8 mouse cellular contexts compared by ENCODE assay signal in genomic region chr19:7068661-7069531, GRCm38 (mm10). TPM values are rescaled to one million over a fixed set of nuclear protein-coding genes. Genes with fewer than 3 reads are reported as not detected.
DNase-seq lines count a peak whose midpoint lies in the region; ATAC-seq and TF ChIP-seq lines count a peak whose summit lies in the region.

No protein-coding gene starts in this region.

- no peak for ATAC-seq in lung, embryonic 14.5 days (ENCODE audit: insufficient read depth)
- ATAC-seq in limb, embryonic 15.5 days (ENCODE audit: insufficient number of reproducible peaks, low FRiP score, low TSS enrichment, low read depth): no peak

- no peaks in the 10 kb centered on the region for H3K36me3 ChIP-seq in lung, embryonic 14.5 days (ENCODE audit: insufficient read depth)
- H3K36me3 ChIP-seq in limb, embryonic 15.5 days: no peaks in the 10 kb centered on the region
- H3K36me3 ChIP-seq in thymus, adult 2 months (ENCODE audit: control insufficient read depth, insufficient read depth, low read length): no peaks in the 10 kb centered on the region

- DNase-seq in adrenal gland, adult 2 months: peak; percentile 58
- DNase-seq in adrenal gland, adult 8-10 months: no peak
- peak; percentile 23 for DNase-seq in lung, embryonic 14.5 days
- DNase-seq in lung, postnatal 10 days: no peak
- no peak for DNase-seq in thymus, postnatal 25 days
- DNase-seq in left cerebral cortex, adult 11 months (ENCODE audit: low spot score): no peak
- DNase-seq in thymus, adult 2 months: no peak

- H3K27me3 ChIP-seq in lung, embryonic 14.5 days (ENCODE audit: insufficient read depth, low read length): peaks cover 16% of the 10 kb centered on the region
- H3K27me3 ChIP-seq in limb, embryonic 15.5 days: peaks cover 29% of the 10 kb centered on the region
- no peaks in the 10 kb centered on the region for H3K27me3 ChIP-seq in thymus, adult 2 months (ENCODE audit: control insufficient read depth, insufficient read depth, low read length)

- peak; percentile 38 for TF ChIP-seq CTCF in lung, embryonic 14.5 days (IDR thresholded peaks at IDR 0.05; ENCODE audit: low read depth)
- TF ChIP-seq CTCF in thymus, adult 2 months (IDR thresholded peaks at IDR 0.05; ENCODE audit: borderline replicate concordance, control insufficient read depth, extremely low read depth, insufficient read depth, low read length, poor library complexity): no peak

- no peak for TF ChIP-seq POLR2A in thymus, adult 2 months (IDR thresholded peaks at IDR 0.05; ENCODE audit: control insufficient read depth, extremely low read depth, insufficient read depth, low read length, poor library complexity)

- no peak overlapping the region for H3K9ac ChIP-seq in lung, embryonic 14.5 days
- no peak overlapping the region for H3K9ac ChIP-seq in limb, embryonic 15.5 days

- H3K9me3 ChIP-seq in lung, embryonic 14.5 days (ENCODE audit: low read depth, low read length): no peaks in the 10 kb centered on the region
- no peaks in the 10 kb centered on the region for H3K9me3 ChIP-seq in limb, embryonic 15.5 days

- 53% methylated on average over 11 of the region's 11 CpGs for WGBS in lung, embryonic 14.5 days
- WGBS in limb, embryonic 15.5 days: 53% methylated on average over 11 of the region's 11 CpGs
- WGBS in thymus, adult 2 months: 86% methylated on average over 11 of the region's 11 CpGs

- H3K4me3 ChIP-seq in lung, embryonic 14.5 days (ENCODE audit: low read depth, low read length): no peak overlapping the region
- H3K4me3 ChIP-seq in limb, embryonic 15.5 days: no peak overlapping the region
- H3K4me3 ChIP-seq in thymus, adult 2 months (ENCODE audit: control insufficient read depth, insufficient read depth, low read length): no peak overlapping the region

- H3K4me1 ChIP-seq in lung, embryonic 14.5 days (ENCODE audit: insufficient read depth): peaks cover 24% of the 10 kb centered on the region
- peaks cover 61% of the 10 kb centered on the region for H3K4me1 ChIP-seq in limb, embryonic 15.5 days
- peaks cover 33% of the 10 kb centered on the region for H3K4me1 ChIP-seq in thymus, adult 2 months (replicated peaks; ENCODE audit: control insufficient read depth, insufficient read depth, low read length)

- H3K4me2 ChIP-seq in lung, embryonic 14.5 days: no peak overlapping the region
- H3K4me2 ChIP-seq in limb, embryonic 15.5 days: peak overlapping the region; percentile 31; the same call in 1 of the 2 replicates

- H3K27ac ChIP-seq in lung, embryonic 14.5 days (ENCODE audit: low read depth): no peak overlapping the region
- no peak overlapping the region for H3K27ac ChIP-seq in limb, embryonic 15.5 days
- H3K27ac ChIP-seq in thymus, adult 2 months (ENCODE audit: control insufficient read depth, insufficient read depth, low read length): no peak overlapping the region

RNA-seq across cellular contexts. Expression of gene Macrod1, which starts 12.3 kb away (rescaled TPM):
- 10 to 100 TPM; 56.4 to 65.1 TPM for total RNA-seq in adrenal gland, adult 2 months (2021)
- polyA plus RNA-seq in adrenal gland, adult 2 months (2012; rRNA removed): 134 and 138 TPM in 2 replicates
- total RNA-seq in adrenal gland, adult 8-10 months (2022): 10 to 100 TPM; 27.7 to 64.8 (median 40.3) TPM
- 11.0 and 11.4 TPM in 2 replicates for polyA plus RNA-seq in lung, embryonic 14.5 days (2014; fragmentation: Nextera tagmentation; extraction: Ambion mirVana)
- 18.2 and 27.2 TPM in 2 replicates for polyA plus RNA-seq in limb, embryonic 15.5 days (2015; fragmentation: Nextera tagmentation; extraction: Ambion mirVana)
- polyA plus RNA-seq in thymus, adult 2 months (2012; rRNA removed): 37.5 and 49.3 TPM in 2 replicates

RNA-seq across cellular contexts. Expression of gene Stip1, which starts 29.1 kb away (rescaled TPM):
- 100 to 1,000 TPM; 175 to 323 TPM for total RNA-seq in adrenal gland, adult 2 months (2021)
- 22.8 and 43.0 TPM in 2 replicates for polyA plus RNA-seq in adrenal gland, adult 2 months (2012; rRNA removed)
- 100 to 1,000 TPM; 129 to 273 (median 162) TPM for total RNA-seq in adrenal gland, adult 8-10 months (2022)
- 250 and 255 TPM in 2 replicates for polyA plus RNA-seq in lung, embryonic 14.5 days (2014; fragmentation: Nextera tagmentation; extraction: Ambion mirVana)
- polyA plus RNA-seq in limb, embryonic 15.5 days (2015; fragmentation: Nextera tagmentation; extraction: Ambion mirVana): 207 and 226 TPM in 2 replicates
- 87.4 and 89.5 TPM in 2 replicates for polyA plus RNA-seq in thymus, adult 2 months (2012; rRNA removed)

RNA-seq across cellular contexts. Expression of gene Flrt1, which starts 36.6 kb away (rescaled TPM):
- total RNA-seq in adrenal gland, adult 2 months (2021): 1 to 10 TPM; 2.1 to 9.2 TPM
- polyA plus RNA-seq in adrenal gland, adult 2 months (2012; rRNA removed): 0.79 and 2.9 TPM in 2 replicates
- 10 to 100 TPM in 2 of 4 experiments, 1 to 10 TPM in 2; 2.9 to 27.5 (median 14.8) TPM for total RNA-seq in adrenal gland, adult 8-10 months (2022)
- polyA plus RNA-seq in lung, embryonic 14.5 days (2014; fragmentation: Nextera tagmentation; extraction: Ambion mirVana): 1.4 and 2.0 TPM in 2 replicates
- polyA plus RNA-seq in limb, embryonic 15.5 days (2015; fragmentation: Nextera tagmentation; extraction: Ambion mirVana): 5.6 and 5.8 TPM in 2 replicates
- 0.59 and 0.64 TPM in 2 replicates for polyA plus RNA-seq in thymus, adult 2 months (2012; rRNA removed)

RNA-seq across cellular contexts. Expression of gene Fermt3, which starts 49.6 kb away (rescaled TPM):
- total RNA-seq in adrenal gland, adult 2 months (2021): 1 to 10 TPM; 6.7 to 7.1 TPM
- polyA plus RNA-seq in adrenal gland, adult 2 months (2012; rRNA removed): 10.4 and 10.8 TPM in 2 replicates
- total RNA-seq in adrenal gland, adult 8-10 months (2022): 10 to 100 TPM in 2 of 4 experiments, 1 to 10 TPM in 2; 6.4 to 10.8 (median 8.8) TPM
- polyA plus RNA-seq in lung, embryonic 14.5 days (2014; fragmentation: Nextera tagmentation; extraction: Ambion mirVana): 8.6 and 9.1 TPM in 2 replicates
- 13.1 TPM in 2 replicates for polyA plus RNA-seq in limb, embryonic 15.5 days (2015; fragmentation: Nextera tagmentation; extraction: Ambion mirVana)
- 345 and 352 TPM in 2 replicates for polyA plus RNA-seq in thymus, adult 2 months (2012; rRNA removed)

Comparison
In these comparisons a context has a peak if more than half of its experiments do, and no peak if none do; other contexts are left out.
1. DNase-seq: peak in adrenal gland, adult 2 months (single experiment) and lung, embryonic 14.5 days (single experiment); none in adrenal gland, adult 8-10 months (single experiment), lung, postnatal 10 days (single experiment), thymus, postnatal 25 days (single experiment), left cerebral cortex, adult 11 months (single experiment) and thymus, adult 2 months (single experiment).